Mouse (Mus musculus) small intestine, adult 2 months (tissue): ENCODE measurements at regions not wholly inside any gene's neighbourhood (a gene's known extent, or its start where the extent isn't known, plus 50 kb on each side); places are given as distances from the start of the nearest gene placed in this dataset.

Experiments used
- H3K27ac ChIP-seq: fragments of 200-500 bp; 2 replicates; pipeline ENCODE4 v1.5.1; 2012; ENCODE audit warnings: low read depth, low read length, control low read depth, inconsistent platforms; ENCODE audit not compliant: insufficient read depth
- H3K27me3 ChIP-seq: fragments of 200-500 bp; 2 replicates; pipeline ENCODE4 v1.6.1; 2012; ENCODE audit warnings: mild to moderate bottlenecking, moderate library complexity, low read length, inconsistent platforms; ENCODE audit not compliant: control insufficient read depth, insufficient read depth
- H3K36me3 ChIP-seq: fragments of 200-500 bp; 2 replicates; pipeline ENCODE4 v1.6.1; 2012; ENCODE audit warnings: mild to moderate bottlenecking, low read length, control low read depth, inconsistent platforms; ENCODE audit not compliant: control insufficient read depth, insufficient read depth
- H3K4me1 ChIP-seq: fragments of 200-500 bp; 2 replicates; pipeline ENCODE4 v1.6.1; 2012; ENCODE audit warnings: low read length, inconsistent platforms, mixed read lengths; ENCODE audit not compliant: control insufficient read depth, insufficient read depth, insufficient read length
- H3K4me3 ChIP-seq: fragments of 200-500 bp; 2 replicates; pipeline ENCODE4 v1.5.1; 2012; ENCODE audit warnings: low read depth, mild to moderate bottlenecking, control low read depth, inconsistent platforms, low read length, moderate library complexity
- CTCF ChIP-seq: fragments of 200-500 bp; IDR thresholded peaks from 2 replicates; pipeline ENCODE4 v1.5.1; 2012; ENCODE audit warnings: low read depth, mild to moderate bottlenecking, control low read depth, inconsistent platforms, low read length, moderate library complexity, mixed read lengths; ENCODE audit not compliant: insufficient replicate concordance, insufficient read length; ENCODE audit errors: extremely low read depth
- POLR2A ChIP-seq: fragments of 200-500 bp; IDR thresholded peaks from 2 replicates; pipeline ENCODE4 v1.6.1; 2012; ENCODE audit warnings: low read depth, mild to moderate bottlenecking, control low read depth, inconsistent platforms, low read length, moderate library complexity
- WGBS: fragments of 180-500 bp; shearing (Covaris S2); methylation state at CpG from one replicate; pipeline ENCODE4 v1.1.7; 2018; 5-methylcytosine and 5-hydroxymethylcytosine counted together

- Histone ChIP-seq H3K27ac (no peak overlapping the region), H3K4me1 (no peaks in the 10 kb centered on the region), H3K27me3 (no peaks in the 10 kb centered on the region), H3K4me3 (no peak overlapping the region), H3K36me3 (no peaks in the 10 kb centered on the region)
- WGBS = 58% methylated on average over 6 of the region's 6 CpGs
- TF ChIP-seq POLR2A (no peak), CTCF (no peak)
These were observed 177.7 kb upstream of the Gadl1 start for GRCm38 (mm10) chr9:115731557-115731956.

DNA sequence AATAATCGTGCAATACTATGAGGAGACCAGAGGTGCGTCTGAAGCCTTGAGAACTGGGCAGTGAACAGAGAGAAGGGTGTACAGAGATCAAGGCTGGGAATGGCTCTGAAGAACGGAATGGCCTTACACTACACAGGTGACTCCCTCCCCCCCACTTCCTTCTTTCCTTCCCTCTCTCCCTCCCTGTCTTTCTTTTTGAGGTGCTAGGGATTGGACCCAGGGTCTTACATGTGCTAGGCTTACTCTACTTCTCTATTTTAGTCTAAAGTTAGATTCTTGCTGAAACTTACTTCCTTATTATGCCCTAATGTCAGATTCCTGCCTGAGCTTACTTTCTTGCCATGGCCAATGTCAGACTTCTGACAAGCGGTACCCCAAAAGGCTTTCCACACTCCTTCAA is 176.2 kb upstream of the Gadl1 start:
- TF ChIP-seq POLR2A (no peak), CTCF (no peak)
- WGBS = 86% methylated on average over 4 of the region's 4 CpGs
- no peak overlapping the region for H3K4me3 ChIP-seq
- no peaks in the 10 kb centered on the region for H3K36me3 ChIP-seq
- no peaks in the 10 kb centered on the region for H3K4me1 ChIP-seq
- no peaks in the 10 kb centered on the region for H3K27me3 ChIP-seq
- no peak overlapping the region for H3K27ac ChIP-seq

DNA sequence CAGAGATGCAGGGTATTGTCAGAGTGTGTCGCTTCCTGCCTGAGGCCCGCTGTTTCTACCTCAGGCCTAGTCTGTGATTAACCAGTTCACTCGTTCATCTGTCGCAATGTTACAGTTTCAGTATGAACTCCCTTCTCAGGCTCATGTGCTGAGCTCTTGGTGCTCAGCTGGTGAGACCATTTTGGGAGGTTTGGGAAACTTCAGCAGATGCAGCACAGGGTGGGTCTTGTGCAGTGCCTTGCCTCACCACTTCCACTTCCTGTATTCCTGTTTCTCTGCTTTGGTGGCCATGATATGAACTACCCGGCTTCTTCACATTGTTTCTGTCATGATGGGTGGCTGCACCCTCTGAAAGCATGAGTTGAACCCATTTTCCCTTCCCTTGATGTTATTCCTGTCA is 169.3 kb upstream of the Gadl1 start:
- TF ChIP-seq CTCF (no peak), POLR2A (no peak)
- Histone ChIP-seq H3K4me3 (no peak overlapping the region), H3K36me3 (no peaks in the 10 kb centered on the region), H3K27ac (no peak overlapping the region), H3K4me1 (no peaks in the 10 kb centered on the region), H3K27me3 (no peaks in the 10 kb centered on the region)
- WGBS = 82% methylated on average over 5 of the region's 5 CpGs

- Histone ChIP-seq H3K4me3 (no peak overlapping the region), H3K36me3 (no peaks in the 10 kb centered on the region), H3K4me1 (no peaks in the 10 kb centered on the region), H3K27ac (no peak overlapping the region), H3K27me3 (no peaks in the 10 kb centered on the region)
- TF ChIP-seq CTCF = no peak
- TF ChIP-seq POLR2A = no peak
- 76% methylated on average over 9 of the region's 9 CpGs for WGBS
These were observed 162.8 kb upstream of the Gadl1 start for GRCm38 (mm10) chr9:115746436-115746835.

DNA sequence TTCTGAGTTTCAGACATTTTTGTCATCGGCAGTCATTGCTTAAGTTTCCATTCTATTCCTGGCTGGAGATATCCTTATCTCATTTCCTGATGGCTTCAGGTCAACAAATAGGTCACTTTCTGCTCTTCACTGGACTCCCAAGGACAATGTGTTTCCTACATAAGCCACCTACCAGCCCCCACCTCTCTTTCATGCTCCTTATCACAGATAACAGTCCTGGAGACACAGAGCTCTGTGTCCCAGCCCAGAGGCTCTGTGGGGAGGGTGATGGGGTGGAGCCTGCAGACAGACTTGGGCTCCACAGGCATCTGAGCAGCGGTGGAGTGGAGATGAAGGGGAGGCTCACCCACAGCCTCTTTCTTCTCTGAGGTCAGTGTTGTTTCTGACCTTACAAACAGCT is 148.8 kb upstream of the Gadl1 start:
- WGBS = 4% methylated on average over 2 of the region's 2 CpGs
- Histone ChIP-seq H3K4me1 (no peaks in the 10 kb centered on the region), H3K4me3 (no peak overlapping the region), H3K27me3 (no peaks in the 10 kb centered on the region), H3K27ac (no peak overlapping the region), H3K36me3 (no peaks in the 10 kb centered on the region)
- TF ChIP-seq POLR2A = no peak
- no peak for TF ChIP-seq CTCF

GRCm38 (mm10) chr9:115764136-115764535 is 145.1 kb upstream of the Gadl1 start:
- Histone ChIP-seq H3K4me3 (no peak overlapping the region), H3K36me3 (no peaks in the 10 kb centered on the region), H3K27me3 (no peaks in the 10 kb centered on the region), H3K4me1 (no peaks in the 10 kb centered on the region), H3K27ac (no peak overlapping the region)
- 77% methylated on average over 5 of the region's 5 CpGs for WGBS
- TF ChIP-seq POLR2A (no peak), CTCF (no peak)

- no peak for TF ChIP-seq CTCF
- TF ChIP-seq POLR2A = no peak
- no peak overlapping the region for H3K27ac ChIP-seq
- H3K4me3 ChIP-seq = no peak overlapping the region
- no peaks in the 10 kb centered on the region for H3K27me3 ChIP-seq
- H3K36me3 ChIP-seq = no peaks in the 10 kb centered on the region
- WGBS = 96% methylated on average over 6 of the region's 6 CpGs
- no peaks in the 10 kb centered on the region for H3K4me1 ChIP-seq
These were observed 142.8 kb upstream of the Gadl1 start for GRCm38 (mm10) chr9:115766471-115766870.

DNA sequence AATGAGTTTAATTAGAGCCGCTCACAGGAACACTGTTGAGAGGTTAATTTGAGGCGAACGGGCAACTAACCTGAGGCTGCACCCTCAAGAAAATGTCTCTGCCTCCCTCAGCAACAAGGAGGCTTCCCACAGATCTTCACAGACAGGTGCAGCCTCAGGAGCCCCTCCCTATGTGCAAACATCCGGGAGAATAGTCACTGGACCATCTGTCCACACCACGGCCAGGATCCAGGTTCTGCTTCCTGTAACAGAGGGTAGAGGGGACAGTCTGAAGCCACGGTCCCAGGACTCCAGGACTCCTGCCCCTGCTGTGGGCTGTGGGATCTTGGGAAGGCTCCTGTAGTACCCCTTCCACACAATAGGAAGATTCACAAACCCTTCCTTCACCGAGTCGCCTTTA is 134.1 kb upstream of the Gadl1 start:
- Histone ChIP-seq H3K4me3 (no peak overlapping the region), H3K27ac (no peak overlapping the region), H3K36me3 (no peaks in the 10 kb centered on the region), H3K4me1 (no peaks in the 10 kb centered on the region), H3K27me3 (no peaks in the 10 kb centered on the region)
- no peak for TF ChIP-seq CTCF
- TF ChIP-seq POLR2A = no peak
- WGBS = 35% methylated on average over 8 of the region's 8 CpGs
